Mouse (Mus musculus): ENCODE results near the gene H2-D1.

Gene H2-D1

GRCm38 (mm10) chr17:35257378-35257777 is 5.2 kb upstream of the H2-D1 start:
- DNase-seq (ENCODE audit: low read depth), result peak; percentile 54

- peak; percentile 97 for DNase-seq (ENCODE audit: low read depth)
Measured at GRCm38 (mm10) chr17:35257824-35258491, 4.6 kb upstream of the H2-D1 start.

GRCm38 (mm10) chr17:35258492-35259478 is 3.7 kb upstream of the H2-D1 start:
- DNase-seq (ENCODE audit: low read depth), result peak; percentile 83

- DNase-seq (ENCODE audit: low read depth), result no peak
Measured at GRCm38 (mm10) chr17:35259621-35260020, 2.9 kb upstream of the H2-D1 start.

- peak; percentile 13 for DNase-seq (ENCODE audit: low read depth)
Measured at GRCm38 (mm10) chr17:35261651-35262050, 879 bp upstream of the H2-D1 start.

GRCm38 (mm10) chr17:35263523-35263883 is 973 bp downstream of the H2-D1 start:
- DNase-seq (ENCODE audit: low read depth), result peak; percentile 67

GRCm38 (mm10) chr17:35267399-35268086 is 5.0 kb downstream of the H2-D1 start:
- peak; percentile 46 for DNase-seq (ENCODE audit: low read depth)

GRCm38 (mm10) chr17:35269653-35270347 is 7.3 kb downstream of the H2-D1 start:
- DNase-seq (ENCODE audit: low read depth), result peak; percentile 67

- DNase-seq (ENCODE audit: low read depth), result no peak
Measured at GRCm38 (mm10) chr17:35272249-35272648, 9.7 kb downstream of the H2-D1 start.

GRCm38 (mm10) chr17:35274770-35275169 is 12.2 kb downstream of the H2-D1 start:
- DNase-seq (ENCODE audit: low read depth), result peak; percentile 86

GRCm38 (mm10) chr17:35276304-35276864 is 13.9 kb downstream of the H2-D1 start:
- DNase-seq (ENCODE audit: low read depth), result no peak

- no peak for DNase-seq (ENCODE audit: low read depth)
Measured at GRCm38 (mm10) chr17:35278049-35278448, 15.5 kb downstream of the H2-D1 start.

GRCm38 (mm10) chr17:35278957-35279688 is 16.6 kb downstream of the H2-D1 start:
- DNase-seq (ENCODE audit: low read depth), result no peak

- no peak for DNase-seq (ENCODE audit: low read depth)
Measured at GRCm38 (mm10) chr17:35280276-35280675, 17.7 kb downstream of the H2-D1 start.

- DNase-seq (ENCODE audit: low read depth), result no peak
Measured at GRCm38 (mm10) chr17:35285431-35285830, 22.9 kb downstream of the H2-D1 start.

- peak; percentile 76 for DNase-seq (ENCODE audit: low read depth)
Measured at GRCm38 (mm10) chr17:35295796-35296195, 33.3 kb downstream of the H2-D1 start.

GRCm38 (mm10) chr17:35300261-35300945 is 37.9 kb downstream of the H2-D1 start:
- peak; percentile 37 for DNase-seq (ENCODE audit: low read depth)

- DNase-seq (ENCODE audit: low read depth), result peak; percentile 91
Measured at GRCm38 (mm10) chr17:35301645-35302258, 39.2 kb downstream of the H2-D1 start.

GRCm38 (mm10) chr17:35303271-35303670 is 40.7 kb downstream of the H2-D1 start:
- DNase-seq (ENCODE audit: low read depth), result no peak
